Mouse (Mus musculus) frontal cortex, postnatal 36 days (tissue): ENCODE results near the gene Vtcn1.

ENCODE experiments used
- DNase-seq, 2 experiments: peaks; one replicate each; pipeline ENCODE4 v3.0.0; 2022; ENCODE audit warnings: low spot score in 2 of 2

Vtcn1 gene

GRCm38 (mm10) chr3:100856050-100856815, 31.0 kb downstream of the Vtcn1 start:
- no peak for DNase-seq

- no peak for DNase-seq
Measured at GRCm38 (mm10) chr3:100857139-100857538, 31.9 kb downstream of the Vtcn1 start.

GRCm38 (mm10) chr3:100858334-100859002, 33.2 kb downstream of the Vtcn1 start:
- DNase-seq = no peak

DNA sequence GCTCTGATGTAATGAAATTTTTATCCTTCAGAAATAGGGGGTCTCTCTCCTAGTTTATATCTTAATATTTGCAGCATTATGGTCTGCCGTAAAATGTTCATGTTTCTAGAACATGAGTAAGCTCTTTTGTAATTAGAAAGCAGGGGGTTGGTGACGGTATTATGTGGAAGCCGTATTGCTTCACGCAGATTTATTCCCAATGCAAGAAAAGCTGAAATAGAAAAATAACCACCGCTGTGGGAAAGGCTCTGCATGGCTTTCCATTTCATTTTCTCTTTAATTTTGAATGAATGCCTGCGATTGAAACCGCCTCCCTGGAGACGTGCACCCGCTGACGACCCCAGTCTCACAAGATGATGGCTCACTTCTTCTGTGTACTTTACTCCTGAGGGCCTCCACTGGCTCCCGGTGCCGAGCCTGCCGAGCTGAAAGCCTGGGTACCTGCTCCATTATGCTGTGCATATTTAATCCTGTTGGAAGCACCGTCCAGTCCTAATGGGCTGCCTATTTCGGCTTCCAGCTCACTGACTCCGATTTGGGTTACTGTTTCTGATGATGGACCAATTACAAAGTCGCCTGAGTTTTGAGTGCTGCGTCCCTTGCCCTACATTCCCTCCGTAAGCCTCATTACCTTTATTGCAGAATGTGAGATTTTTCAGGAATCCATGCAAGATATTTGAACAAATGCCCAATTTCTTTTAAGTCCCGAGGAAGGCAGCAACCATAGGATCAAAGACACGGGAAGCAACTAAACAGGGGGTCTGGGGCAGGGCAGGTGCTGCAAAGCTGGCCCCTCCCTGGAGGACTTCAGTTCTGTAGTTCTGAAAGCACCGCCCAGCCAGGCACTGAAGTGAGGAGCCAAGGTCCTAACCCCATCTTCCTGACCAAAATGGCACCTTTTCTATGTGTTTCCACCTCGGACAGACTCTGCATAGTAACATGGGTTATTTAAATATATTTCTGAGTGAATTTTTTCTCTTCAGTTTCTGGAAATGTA, 36.3 kb downstream of the Vtcn1 start:
- no peak for DNase-seq

- no peak for DNase-seq
Measured at GRCm38 (mm10) chr3:100866946-100867345, 41.7 kb downstream of the Vtcn1 start.

- no peak for DNase-seq
Measured at GRCm38 (mm10) chr3:100877057-100877456, 51.8 kb downstream of the Vtcn1 start.

DNA sequence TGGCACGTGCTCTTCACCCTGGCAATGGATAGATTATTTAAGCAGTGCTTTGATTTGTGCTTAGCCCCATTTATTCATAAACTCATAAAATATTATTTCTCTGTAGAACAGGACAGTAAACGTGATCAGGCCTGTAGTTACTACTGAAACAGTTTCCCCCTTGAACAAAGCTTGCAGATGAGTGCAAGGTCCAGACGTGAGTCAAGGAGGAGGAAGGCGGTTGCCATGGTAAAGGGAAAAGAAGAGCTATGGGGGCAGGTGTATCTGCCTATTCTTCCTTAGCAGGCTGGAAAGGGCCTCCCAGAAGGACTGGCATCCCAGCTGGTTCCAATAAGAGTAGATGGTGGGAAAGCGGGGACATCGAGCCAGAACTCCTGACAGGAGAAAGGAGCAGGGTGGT, 56.1 kb downstream of the Vtcn1 start:
- no peak for DNase-seq

- no peak for DNase-seq
Measured at GRCm38 (mm10) chr3:100881843-100882634, 56.8 kb downstream of the Vtcn1 start.

GRCm38 (mm10) chr3:100889234-100889633, 64.0 kb downstream of the Vtcn1 start:
- no peak for DNase-seq

DNA sequence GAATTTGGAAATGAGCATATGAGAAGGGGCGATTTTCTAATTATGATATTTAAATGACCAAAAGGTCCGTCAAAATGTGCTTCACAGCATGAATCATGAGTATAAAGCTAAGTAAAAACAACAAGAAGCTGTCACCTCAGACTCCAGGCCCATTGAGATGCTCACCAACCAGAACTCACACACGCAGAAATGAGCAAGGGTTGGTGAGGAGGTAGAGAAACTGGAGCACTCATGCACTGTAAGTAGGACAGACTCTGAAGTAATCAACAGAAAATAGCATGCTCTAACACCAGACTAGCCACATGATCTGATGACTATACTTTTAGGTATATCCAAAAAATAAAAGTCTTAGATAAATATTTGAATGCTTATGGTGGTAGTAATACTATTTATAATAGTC, 65.1 kb downstream of the Vtcn1 start:
- DNase-seq = no peak

- no peak for DNase-seq
Measured at GRCm38 (mm10) chr3:100892383-100893335, 67.4 kb downstream of the Vtcn1 start.

GRCm38 (mm10) chr3:100895500-100895899, 70.2 kb downstream of the Vtcn1 start:
- no peak for DNase-seq

DNA sequence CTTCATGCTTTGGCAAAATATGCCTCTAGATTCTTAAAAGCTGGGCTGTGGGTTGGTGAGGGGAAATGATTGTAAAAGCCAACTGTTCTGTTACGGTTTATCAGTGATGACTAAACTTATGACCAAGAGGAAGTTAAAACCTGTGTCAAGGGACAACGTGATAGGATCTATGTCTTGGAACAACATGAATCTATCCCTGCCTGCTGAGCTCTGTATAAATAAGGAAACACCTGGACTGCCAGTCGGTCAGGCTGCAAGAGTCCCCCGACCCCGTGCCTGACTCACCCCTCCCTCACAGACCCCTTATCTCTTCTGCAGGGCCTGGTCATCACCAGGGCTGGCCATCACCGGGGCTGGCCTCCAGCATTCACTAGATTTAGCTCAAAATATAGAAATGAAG, 80.9 kb downstream of the Vtcn1 start:
- DNase-seq = no peak

- DNase-seq = no peak
Measured at GRCm38 (mm10) chr3:100906916-100907315, 81.7 kb downstream of the Vtcn1 start.

DNA sequence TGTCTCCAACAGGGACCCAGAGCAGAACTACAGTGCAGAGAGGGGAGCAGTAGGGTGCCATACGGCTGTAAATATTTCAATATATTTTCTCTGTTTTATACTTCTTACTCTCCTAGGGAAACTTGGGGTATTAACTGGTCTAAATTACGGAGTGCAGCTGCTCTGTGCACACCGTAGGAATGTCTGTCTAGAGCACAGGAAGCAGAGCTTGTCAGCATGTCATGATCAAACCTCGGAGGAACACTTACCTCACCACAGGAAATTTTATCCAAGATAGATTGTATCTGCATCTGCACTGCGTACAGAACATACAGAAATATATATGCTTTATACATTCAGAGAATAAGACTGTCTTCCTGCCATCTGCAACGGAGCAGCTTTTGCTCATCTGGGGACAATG, 83.3 kb downstream of the Vtcn1 start:
- no peak for DNase-seq

DNA sequence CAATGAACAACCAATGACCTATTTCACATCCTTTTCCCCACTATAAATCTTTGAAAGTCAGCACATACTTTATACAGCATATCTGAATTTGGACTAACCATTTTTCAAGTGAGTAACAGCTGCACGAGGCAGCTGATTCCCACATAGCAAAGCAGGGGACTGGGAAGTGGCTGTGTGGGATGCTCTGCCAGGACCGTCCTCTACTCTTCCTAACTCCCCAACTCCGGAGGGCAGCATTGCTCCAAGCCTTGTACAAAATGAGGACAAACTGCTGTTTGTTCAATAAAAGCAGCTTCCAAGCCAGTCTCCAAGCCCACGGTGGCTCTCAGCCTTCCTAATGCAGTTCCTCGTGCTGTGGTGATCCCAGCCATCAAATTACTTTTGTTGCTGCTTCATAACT, 85.4 kb downstream of the Vtcn1 start:
- no peak for DNase-seq

DNA sequence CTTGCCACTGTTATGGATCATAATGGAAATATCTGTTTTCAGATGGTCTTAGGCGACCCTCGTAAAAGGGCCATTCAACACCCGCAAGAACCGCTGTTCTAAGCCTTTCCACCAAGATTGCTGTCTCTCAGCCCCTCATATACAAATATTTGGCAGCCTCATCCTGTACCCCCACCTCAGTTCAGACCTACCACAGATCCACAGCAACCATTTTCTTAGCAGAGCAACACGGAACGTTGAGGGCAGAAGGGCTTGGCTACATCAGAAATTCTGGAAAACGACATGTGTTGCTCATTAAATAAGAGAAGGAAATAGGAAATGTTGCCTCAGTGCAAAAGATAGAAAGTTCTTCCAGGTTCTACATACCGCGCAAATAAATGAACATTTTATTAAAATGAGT, 85.8 kb downstream of the Vtcn1 start:
- no peak for DNase-seq

- DNase-seq = no peak
Measured at GRCm38 (mm10) chr3:100911498-100912213, 86.4 kb downstream of the Vtcn1 start.

DNA sequence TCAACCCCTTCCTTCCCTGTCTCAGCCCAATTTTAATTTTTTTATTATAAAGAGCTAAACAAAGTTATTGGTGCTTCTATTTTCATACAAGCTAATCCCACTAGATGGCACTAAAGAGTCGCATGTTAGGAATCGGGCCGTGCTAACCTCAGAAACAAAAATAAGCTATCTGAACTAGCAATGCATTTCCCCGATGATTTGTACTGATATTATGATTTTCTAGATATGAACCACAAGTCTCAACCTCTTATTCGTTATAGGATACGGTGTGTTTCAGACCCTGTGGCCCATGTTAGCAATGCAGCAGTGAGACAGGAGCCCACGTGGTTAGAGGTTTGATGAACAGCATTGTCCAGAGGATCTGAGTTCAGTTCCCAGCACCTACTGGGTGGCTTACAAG, 91.6 kb downstream of the Vtcn1 start:
- no peak for DNase-seq
